Mouse (Mus musculus): ENCODE data around the gene Pmp22. TPM values are rescaled to one million over a fixed set of nuclear protein-coding genes. Genes with fewer than 3 reads are reported as not detected.

The Pmp22 gene
- polyA plus RNA-seq, 1 experiment: not detected

DNA sequence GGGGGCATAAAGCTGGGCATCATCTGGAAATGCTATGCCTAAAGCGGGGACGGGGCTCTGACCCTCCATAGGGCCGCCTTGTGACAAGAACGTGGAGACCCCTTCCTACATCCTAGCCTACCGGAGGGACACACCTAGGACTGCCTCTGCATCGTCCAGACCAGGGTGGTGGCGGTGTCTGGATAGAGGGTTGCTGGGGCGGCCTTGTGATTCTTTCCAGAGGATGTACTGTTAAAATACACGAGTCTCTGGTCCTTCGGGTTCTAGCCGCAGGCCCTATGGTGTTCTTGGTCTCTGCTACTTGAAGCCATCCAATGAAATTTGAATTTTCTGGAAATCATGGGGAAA lies 2.9 kb downstream of the Pmp22 start:
- TF ChIP-seq CTCF (IDR thresholded peaks at IDR 0.05; ENCODE audit: insufficient read depth, low read depth, low read length): no peak
- no peak for TF ChIP-seq POLR2A (IDR thresholded peaks at IDR 0.05; ENCODE audit: insufficient read depth, low read depth, low read length)

DNA sequence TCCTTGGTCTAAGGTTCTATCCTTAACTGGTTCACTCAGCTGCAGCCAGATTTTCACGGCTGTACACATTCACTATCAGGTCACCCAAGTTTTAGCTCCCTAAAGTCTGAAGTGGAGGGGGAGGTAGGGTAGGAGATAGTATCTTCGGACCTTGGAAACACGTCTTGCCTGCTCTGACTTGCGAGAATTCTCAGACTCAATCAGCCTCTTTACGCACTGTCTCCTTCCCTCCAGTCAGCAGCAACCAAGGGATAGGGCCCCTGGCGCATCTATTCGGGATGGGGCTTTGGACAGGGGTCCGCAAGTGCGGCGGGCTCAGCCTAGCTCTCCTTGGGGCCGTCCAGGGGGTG lies 3.3 kb downstream of the Pmp22 start:
- Histone ChIP-seq H3K27ac (ENCODE audit: insufficient read depth, low read depth, low read length) (no peak overlapping the region), H3K4me3 (ENCODE audit: insufficient read depth, low read depth, low read length) (peak overlapping the region; percentile 47), H3K4me1 (ENCODE audit: control insufficient read depth, insufficient read depth, low read length) (peaks cover 24% of the 10 kb centered on the region)
- TF ChIP-seq POLR2A (IDR thresholded peaks at IDR 0.05; ENCODE audit: insufficient read depth, low read depth, low read length) (no peak), CTCF (IDR thresholded peaks at IDR 0.05; ENCODE audit: insufficient read depth, low read depth, low read length) (no peak)
- WGBS: 3% methylated on average over 11 of the region's 11 CpGs

More for the DNA sequence above, 2.9 kb downstream of the Pmp22 start:
- 26% methylated on average over 11 of the region's 11 CpGs for WGBS
- H3K27ac ChIP-seq (ENCODE audit: insufficient read depth, low read depth, low read length): no peak overlapping the region
- H3K4me1 ChIP-seq (ENCODE audit: control insufficient read depth, insufficient read depth, low read length): peaks cover 24% of the 10 kb centered on the region
- H3K4me3 ChIP-seq (ENCODE audit: insufficient read depth, low read depth, low read length): peak overlapping the region; percentile 24

DNA sequence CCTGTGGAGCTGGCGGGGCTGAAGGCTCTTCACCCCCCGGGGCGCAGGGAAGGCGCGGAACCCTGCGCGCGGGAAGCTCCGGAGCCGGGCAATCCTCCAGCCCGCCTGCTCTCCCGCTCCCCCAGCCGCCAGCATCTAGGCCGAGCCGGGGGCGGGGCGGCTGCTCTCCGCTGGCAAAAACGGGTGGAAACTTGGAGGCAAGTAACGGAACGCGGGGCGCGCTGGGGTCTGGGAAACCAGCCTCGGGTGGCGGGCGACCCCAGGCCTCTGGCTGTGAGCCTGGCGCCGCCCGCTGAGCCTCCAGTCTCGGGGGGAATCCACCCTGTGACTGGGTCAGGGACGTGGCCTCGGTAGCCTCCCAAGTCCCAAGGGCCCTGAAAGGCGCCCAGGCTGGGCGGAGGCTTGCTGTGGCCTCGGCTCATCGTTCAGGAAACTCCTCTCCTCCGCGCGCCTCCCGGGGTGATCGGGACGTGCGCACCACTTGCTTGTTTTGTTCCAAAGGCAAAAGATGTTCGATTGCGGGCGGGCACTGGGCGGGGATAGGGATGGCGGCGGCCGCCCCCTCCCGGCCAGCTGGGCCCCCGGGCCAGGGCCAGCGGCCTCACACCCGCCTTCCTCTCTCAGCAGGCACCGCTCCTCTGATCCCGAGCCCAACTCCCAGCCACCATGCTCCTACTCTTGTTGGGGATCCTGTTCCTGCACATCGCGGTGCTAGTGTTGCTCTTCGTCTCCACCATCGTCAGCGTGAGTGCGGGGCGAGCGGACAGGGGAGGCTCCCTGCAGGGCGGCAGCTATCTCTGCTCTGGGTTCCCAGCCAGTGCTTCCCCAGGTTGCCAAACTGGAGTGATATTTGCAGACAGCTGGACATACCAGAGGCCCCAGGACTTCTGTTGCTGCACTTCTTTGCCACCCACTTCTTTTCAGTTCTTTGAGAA lies 4.0 kb downstream of the Pmp22 start:
- peak overlapping the region; percentile 47 for H3K4me3 ChIP-seq (ENCODE audit: insufficient read depth, low read depth, low read length)
- peaks cover 24% of the 10 kb centered on the region for H3K4me1 ChIP-seq (ENCODE audit: control insufficient read depth, insufficient read depth, low read length)
- WGBS: under 1% methylated on average over 66 of the region's 66 CpGs
- TF ChIP-seq POLR2A (IDR thresholded peaks at IDR 0.05; ENCODE audit: insufficient read depth, low read depth, low read length) (0 out of 2 replicates have a peak, but pooled peaks have one; percentile 17), CTCF (IDR thresholded peaks at IDR 0.05; ENCODE audit: insufficient read depth, low read depth, low read length) (no peak)
- no peak overlapping the region for H3K27ac ChIP-seq (ENCODE audit: insufficient read depth, low read depth, low read length)

DNA sequence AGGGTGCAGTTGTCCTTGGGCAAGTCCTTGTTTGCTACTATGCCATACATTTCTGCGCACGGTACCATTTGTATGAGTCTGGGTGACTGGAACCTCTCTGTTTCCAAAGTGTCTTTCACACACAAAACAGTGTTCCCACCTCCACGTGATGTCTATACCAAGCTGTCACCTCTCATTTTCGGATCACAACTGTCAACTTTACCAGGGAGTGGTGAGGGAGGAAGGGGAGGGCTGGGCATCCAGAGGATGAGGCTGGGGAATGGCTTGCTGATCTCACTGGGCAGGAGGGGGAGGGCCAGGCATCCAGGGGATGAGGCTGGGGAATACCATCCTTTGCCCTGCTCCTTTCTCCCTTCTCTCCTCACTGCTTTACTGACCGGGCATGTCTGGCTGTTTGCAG lies 5.2 kb downstream of the Pmp22 start:
- H3K4me3 ChIP-seq (ENCODE audit: insufficient read depth, low read depth, low read length): no peak overlapping the region
- 83% methylated on average over 5 of the region's 5 CpGs for WGBS

DNA sequence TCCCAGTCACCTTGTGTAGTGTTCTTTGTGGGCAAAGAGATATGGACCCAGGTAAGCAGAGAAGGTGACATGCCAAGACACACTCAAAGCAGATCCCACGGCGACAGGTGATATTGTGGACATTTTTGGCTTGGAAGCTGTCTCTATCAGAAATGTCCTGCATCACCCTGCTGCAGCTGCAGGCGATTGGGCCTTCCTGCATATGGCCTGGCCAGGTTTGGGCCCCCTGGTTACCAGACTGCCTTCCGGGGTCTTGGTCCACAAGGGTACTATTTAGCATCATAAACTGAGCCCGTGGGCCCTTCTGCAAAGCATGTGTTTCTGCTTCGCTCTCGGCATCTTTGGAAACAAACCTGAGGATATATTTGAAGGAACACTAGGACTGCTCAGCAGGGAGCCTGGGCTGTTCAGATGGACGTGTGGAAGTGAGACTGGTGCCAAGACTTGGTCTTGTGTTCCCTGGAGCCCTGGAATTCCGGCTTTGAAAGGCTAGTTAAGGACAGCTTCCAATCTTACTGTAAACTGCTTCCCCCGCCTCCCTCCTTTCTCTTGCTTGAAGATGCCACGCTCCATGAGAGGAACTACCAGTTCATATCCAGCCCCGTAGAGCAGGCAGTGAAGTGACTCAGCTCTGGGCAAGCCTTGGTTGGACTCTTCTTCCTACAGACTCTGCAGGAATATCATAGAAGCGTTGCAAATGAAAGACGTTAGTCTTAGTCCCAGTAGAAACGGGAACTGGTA lies 6.1 kb downstream of the Pmp22 start:
- TF ChIP-seq CTCF (IDR thresholded peaks at IDR 0.05; ENCODE audit: insufficient read depth, low read depth, low read length): no peak
- no peak for TF ChIP-seq POLR2A (IDR thresholded peaks at IDR 0.05; ENCODE audit: insufficient read depth, low read depth, low read length)
- H3K4me1 ChIP-seq (ENCODE audit: control insufficient read depth, insufficient read depth, low read length): peaks cover 23% of the 10 kb centered on the region
- WGBS: 55% methylated on average over 15 of the region's 15 CpGs
- no peak overlapping the region for H3K4me3 ChIP-seq (ENCODE audit: insufficient read depth, low read depth, low read length)
- no peak overlapping the region for H3K27ac ChIP-seq (ENCODE audit: insufficient read depth, low read depth, low read length)

More for the DNA sequence above, 5.2 kb downstream of the Pmp22 start:
- TF ChIP-seq POLR2A (IDR thresholded peaks at IDR 0.05; ENCODE audit: insufficient read depth, low read depth, low read length) (no peak), CTCF (IDR thresholded peaks at IDR 0.05; ENCODE audit: insufficient read depth, low read depth, low read length) (no peak)
- peaks cover 24% of the 10 kb centered on the region for H3K4me1 ChIP-seq (ENCODE audit: control insufficient read depth, insufficient read depth, low read length)
- no peak overlapping the region for H3K27ac ChIP-seq (ENCODE audit: insufficient read depth, low read depth, low read length)

DNA sequence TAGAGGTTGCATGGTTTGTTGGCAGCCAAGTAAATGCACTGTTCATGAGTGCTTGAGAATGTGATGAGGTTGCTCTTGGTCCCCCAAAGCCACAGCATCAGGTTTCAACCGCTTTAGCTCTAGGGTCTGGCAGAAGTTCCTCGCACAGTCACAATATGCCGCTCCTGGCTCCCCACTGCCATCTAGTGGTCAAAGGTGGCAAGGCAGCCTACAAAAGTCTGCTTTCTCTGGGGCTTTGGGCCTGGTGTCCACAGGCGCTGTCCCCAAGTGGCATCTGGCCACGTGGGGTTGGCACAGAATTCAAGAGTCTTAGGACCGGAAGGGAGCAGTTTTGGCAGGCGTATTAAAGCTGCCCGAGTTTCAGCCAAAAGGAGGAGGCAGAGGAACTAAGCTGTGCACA lies 6.8 kb downstream of the Pmp22 start:
- no peak for TF ChIP-seq POLR2A (IDR thresholded peaks at IDR 0.05; ENCODE audit: insufficient read depth, low read depth, low read length)
- TF ChIP-seq CTCF (IDR thresholded peaks at IDR 0.05; ENCODE audit: insufficient read depth, low read depth, low read length): peak; percentile 95
- WGBS: 2% methylated on average over 8 of the region's 8 CpGs
- no peak overlapping the region for H3K4me3 ChIP-seq (ENCODE audit: insufficient read depth, low read depth, low read length)
- no peak overlapping the region for H3K27ac ChIP-seq (ENCODE audit: insufficient read depth, low read depth, low read length)
- H3K4me1 ChIP-seq (ENCODE audit: control insufficient read depth, insufficient read depth, low read length): peaks cover 19% of the 10 kb centered on the region

DNA sequence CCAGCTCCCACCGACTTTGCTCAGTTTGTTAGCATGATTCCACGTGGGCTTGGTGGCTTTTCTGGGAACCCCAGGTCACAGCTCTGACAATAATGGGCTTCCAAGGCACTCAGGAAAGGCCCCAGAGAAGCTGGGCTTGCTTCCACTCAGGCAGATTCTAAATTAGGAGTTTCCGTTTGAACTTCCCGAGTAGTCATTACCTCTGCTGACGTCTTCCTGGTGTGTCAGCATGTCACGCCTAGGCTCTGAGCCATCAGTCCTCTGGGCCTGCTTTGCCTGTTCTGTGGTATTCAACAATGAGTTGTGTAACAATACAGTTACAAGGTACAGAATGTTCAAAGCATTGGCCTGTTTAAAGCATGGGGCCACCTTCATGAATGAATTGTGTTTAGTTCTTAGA lies 7.4 kb downstream of the Pmp22 start:
- Histone ChIP-seq H3K4me1 (ENCODE audit: control insufficient read depth, insufficient read depth, low read length) (peaks cover 14% of the 10 kb centered on the region), H3K4me3 (ENCODE audit: insufficient read depth, low read depth, low read length) (no peak overlapping the region), H3K27ac (ENCODE audit: insufficient read depth, low read depth, low read length) (peak overlapping the region; percentile 49)
- TF ChIP-seq CTCF (IDR thresholded peaks at IDR 0.05; ENCODE audit: insufficient read depth, low read depth, low read length): no peak
- no peak for TF ChIP-seq POLR2A (IDR thresholded peaks at IDR 0.05; ENCODE audit: insufficient read depth, low read depth, low read length)
- WGBS: 39% methylated on average over 6 of the region's 6 CpGs

DNA sequence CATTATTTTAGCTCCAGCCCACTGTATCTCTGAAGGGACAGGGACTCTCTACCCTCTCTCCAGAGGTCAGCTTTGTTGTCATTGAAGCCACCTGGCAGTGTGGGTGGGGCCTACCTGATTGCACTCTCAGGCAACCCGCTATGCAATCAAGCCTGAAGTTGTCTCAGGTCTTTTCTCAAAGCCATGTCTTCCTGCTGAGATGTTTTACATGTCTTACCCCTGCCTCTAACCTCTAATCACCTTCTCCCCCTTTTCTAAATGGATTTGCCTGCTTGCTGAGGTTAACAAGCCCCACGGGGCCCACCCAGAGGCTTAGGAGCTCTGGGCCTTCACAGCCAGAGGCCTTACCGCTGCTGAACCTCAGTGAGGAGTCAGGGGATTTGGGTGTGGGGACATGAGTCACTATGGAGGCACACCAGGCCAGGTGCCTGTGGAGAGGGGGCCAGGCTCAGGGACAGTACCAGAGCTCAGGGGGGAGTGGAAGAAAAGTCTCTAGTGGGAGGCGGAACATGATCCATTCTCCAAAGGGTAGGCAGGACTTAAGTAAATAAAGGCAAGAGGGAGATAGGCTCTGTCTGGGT lies 8.1 kb downstream of the Pmp22 start:
- 91% methylated on average over 4 of the region's 4 CpGs for WGBS
- H3K4me1 ChIP-seq (ENCODE audit: control insufficient read depth, insufficient read depth, low read length): peaks cover 9% of the 10 kb centered on the region
- TF ChIP-seq POLR2A (IDR thresholded peaks at IDR 0.05; ENCODE audit: insufficient read depth, low read depth, low read length) (no peak), CTCF (IDR thresholded peaks at IDR 0.05; ENCODE audit: insufficient read depth, low read depth, low read length) (no peak)
- H3K27ac ChIP-seq (ENCODE audit: insufficient read depth, low read depth, low read length): no peak overlapping the region
- no peak overlapping the region for H3K4me3 ChIP-seq (ENCODE audit: insufficient read depth, low read depth, low read length)

DNA sequence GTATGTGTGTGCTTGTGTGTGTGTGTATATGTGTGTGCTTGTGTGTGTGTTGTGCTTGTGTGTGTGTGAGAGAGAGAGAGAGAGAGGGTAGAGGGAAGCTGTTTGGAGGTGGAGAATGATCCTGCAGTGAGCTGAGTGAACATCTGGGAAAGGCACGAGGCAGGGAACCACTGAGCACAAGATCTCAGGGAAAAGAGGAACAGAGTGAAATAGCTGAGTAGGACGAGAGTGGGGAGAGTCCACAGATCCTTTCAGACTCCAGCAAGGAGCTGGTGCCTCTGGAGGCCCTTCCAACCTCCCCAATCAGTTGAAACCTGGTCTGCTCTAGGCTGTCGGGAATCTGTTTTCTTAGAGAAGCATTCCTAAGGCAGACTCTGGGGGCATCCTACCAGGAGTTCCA lies 10.0 kb downstream of the Pmp22 start:
- 55% methylated on average over 3 of the region's 3 CpGs for WGBS
- TF ChIP-seq POLR2A (IDR thresholded peaks at IDR 0.05; ENCODE audit: insufficient read depth, low read depth, low read length) (no peak), CTCF (IDR thresholded peaks at IDR 0.05; ENCODE audit: insufficient read depth, low read depth, low read length) (no peak)
- H3K4me3 ChIP-seq (ENCODE audit: insufficient read depth, low read depth, low read length): no peak overlapping the region
- no peak overlapping the region for H3K27ac ChIP-seq (ENCODE audit: insufficient read depth, low read depth, low read length)
- H3K4me1 ChIP-seq (ENCODE audit: control insufficient read depth, insufficient read depth, low read length): no peaks in the 10 kb centered on the region

All from olfactory bulb, adult 2 months (tissue).